Mouse (Mus musculus) liver, embryonic 16.5 days (tissue): ENCODE results near the gene Kalrn. TPM values are rescaled to one million over a fixed set of nuclear protein-coding genes. Genes with fewer than 3 reads are reported as not detected.
A peak's percentile ranks its signal among the peaks of the same experiment; 100 is the strongest.

Experiments used
- ATAC-seq: fragments of 200-750 bp; cut with Nextera tagmentation; 2 replicates; pipeline ENCODE4 v1.8.0; 2017; ENCODE audit warnings: low read depth, mild to moderate bottlenecking, moderate number of reproducible peaks, moderate library complexity
- H3K27ac ChIP-seq: fragments of 300-500 bp; sonication (generic); 2 replicates; pipeline ENCODE4 v1.5.1; 2014; ENCODE audit warnings: mild to moderate bottlenecking, low read length
- H3K27me3 ChIP-seq: fragments of 300-500 bp; sonication (generic); 2 replicates; pipeline ENCODE4 v1.6.1; 2014; ENCODE audit warnings: low read depth, low read length, mixed read lengths; ENCODE audit not compliant: control insufficient read depth, insufficient read depth
- H3K36me3 ChIP-seq: fragments of 300-500 bp; sonication (generic); 2 replicates; pipeline ENCODE4 v1.6.1; 2014; ENCODE audit warnings: mild to moderate bottlenecking; ENCODE audit not compliant: control insufficient read depth, insufficient read depth
- H3K4me1 ChIP-seq: fragments of 300-500 bp; sonication (generic); 2 replicates; pipeline ENCODE4 v1.6.1; 2014; ENCODE audit warnings: low read depth, low read length, mixed read lengths; ENCODE audit not compliant: control insufficient read depth
- H3K4me2 ChIP-seq: fragments of 300-500 bp; sonication (generic); 2 replicates; pipeline ENCODE4 v1.6.1; 2014; ENCODE audit warnings: low read depth, low read length, mixed read lengths
- H3K4me3 ChIP-seq: fragments of 300-500 bp; sonication (generic); 2 replicates; pipeline ENCODE4 v1.5.1; 2014; ENCODE audit warnings: low read depth, mild to moderate bottlenecking, low read length
- H3K9ac ChIP-seq: fragments of 300-500 bp; sonication (generic); 2 replicates; pipeline ENCODE4 v1.6.1; 2014; ENCODE audit warnings: low read depth, low read length
- H3K9me3 ChIP-seq: fragments of 300-500 bp; sonication (generic); replicated peaks from 2 replicates; pipeline ENCODE4 v1.6.1; 2016; ENCODE audit warnings: low read length; ENCODE audit not compliant: control insufficient read depth
- WGBS: fragments of 180-500 bp; shearing (Covaris S2); extraction: QIAGEN DNeasy Blood & Tissue Kit; methylation state at CpG from one replicate; pipeline ENCODE4 v1.1.7; 2014; ENCODE audit not compliant: insufficient replicate concordance; 5-methylcytosine and 5-hydroxymethylcytosine counted together
- polyA plus RNA-seq: library from polyadenylated mRNA; unstranded; fragments of >200 nt; fragmentation: Nextera tagmentation; extraction: Ambion mirVana; gene quantifications from 2 replicates; pipeline ENCODE4 v1.2.1, GENCODE M21; 2015

The Kalrn gene
- polyA plus RNA-seq, 1 experiment from 2014 or later, result 11.2 TPM

GRCm38 (mm10) chr16:33923758-33924157, 649.6 kb downstream of the Kalrn start:
- peaks cover 22% of the 10 kb centered on the region for H3K4me1 ChIP-seq
- no peak overlapping the region for H3K4me2 ChIP-seq
- no peak overlapping the region for H3K9ac ChIP-seq
- WGBS, result 25% methylated on average over 8 of the region's 8 CpGs
- H3K27me3 ChIP-seq, result no peaks in the 10 kb centered on the region
- H3K4me3 ChIP-seq, result no peak overlapping the region
- peak; percentile 38; the same call in 1 of the 2 replicates for ATAC-seq
- no peak overlapping the region for H3K27ac ChIP-seq
- no peaks in the 10 kb centered on the region for H3K9me3 ChIP-seq
- no peaks in the 10 kb centered on the region for H3K36me3 ChIP-seq

- H3K9me3 ChIP-seq, result no peaks in the 10 kb centered on the region
- no peak overlapping the region for H3K4me2 ChIP-seq
- no peaks in the 10 kb centered on the region for H3K36me3 ChIP-seq
- no peak overlapping the region for H3K4me3 ChIP-seq
- WGBS, result 20% methylated on average over 5 of the region's 5 CpGs
- H3K27ac ChIP-seq, result peak overlapping the region; percentile 21
- H3K4me1 ChIP-seq, result peaks cover 22% of the 10 kb centered on the region
- no peak overlapping the region for H3K9ac ChIP-seq
- H3K27me3 ChIP-seq, result no peaks in the 10 kb centered on the region
- ATAC-seq, result no peak
Observed at GRCm38 (mm10) chr16:33923001-33923316, 650.4 kb downstream of the Kalrn start.

- peak; percentile 69 for ATAC-seq
- WGBS, result 12% methylated on average over 18 of the region's 18 CpGs
- Histone ChIP-seq H3K27me3 (no peaks in the 10 kb centered on the region), H3K27ac (peak overlapping the region; percentile 67), H3K4me2 (peak overlapping the region; percentile 33), H3K4me1 (peaks cover 22% of the 10 kb centered on the region), H3K9ac (no peak overlapping the region), H3K4me3 (peak overlapping the region; percentile 15; the same call in 1 of the 2 replicates), H3K36me3 (no peaks in the 10 kb centered on the region), H3K9me3 (no peaks in the 10 kb centered on the region)
Observed at GRCm38 (mm10) chr16:33922111-33923000, 651.0 kb downstream of the Kalrn start.

- no peak for ATAC-seq
- Histone ChIP-seq H3K4me3 (no peak overlapping the region), H3K9ac (no peak overlapping the region), H3K36me3 (no peaks in the 10 kb centered on the region), H3K4me2 (peak overlapping the region; percentile 33), H3K4me1 (peaks cover 25% of the 10 kb centered on the region), H3K27me3 (no peaks in the 10 kb centered on the region), H3K9me3 (no peaks in the 10 kb centered on the region), H3K27ac (peak overlapping the region; percentile 67)
- 30% methylated on average over 5 of the region's 5 CpGs for WGBS
Observed at GRCm38 (mm10) chr16:33921514-33921913, 651.8 kb downstream of the Kalrn start.

Other genes with a start within 250 kb of the Kalrn start
- gene Ropn1, start 76.4 kb upstream of the Kalrn start, polyA plus RNA-seq, result not detected in 2 replicates
- gene Ccdc14, start 117.1 kb upstream of the Kalrn start, polyA plus RNA-seq, result 1.6 and 1.9 TPM in 2 replicates
- 4.2 and 6.9 TPM in 2 replicates for gene Mylk, start 171.7 kb upstream of the Kalrn start, polyA plus RNA-seq